Mouse (Mus musculus) lung, postnatal 0 days (tissue): Measurements from ENCODE around the gene Rho.

Source experiments
- CTCF ChIP-seq: IDR thresholded peaks from 2 replicates; pipeline ENCODE4 v1.5.1; 2016; ENCODE audit warnings: antibody characterized with exemption, mild to moderate bottlenecking
- EP300 ChIP-seq: IDR thresholded peaks from 2 replicates; pipeline ENCODE4 v1.6.1; 2016; ENCODE audit warnings: antibody characterized with exemption, mild to moderate bottlenecking, control low read depth

DNA sequence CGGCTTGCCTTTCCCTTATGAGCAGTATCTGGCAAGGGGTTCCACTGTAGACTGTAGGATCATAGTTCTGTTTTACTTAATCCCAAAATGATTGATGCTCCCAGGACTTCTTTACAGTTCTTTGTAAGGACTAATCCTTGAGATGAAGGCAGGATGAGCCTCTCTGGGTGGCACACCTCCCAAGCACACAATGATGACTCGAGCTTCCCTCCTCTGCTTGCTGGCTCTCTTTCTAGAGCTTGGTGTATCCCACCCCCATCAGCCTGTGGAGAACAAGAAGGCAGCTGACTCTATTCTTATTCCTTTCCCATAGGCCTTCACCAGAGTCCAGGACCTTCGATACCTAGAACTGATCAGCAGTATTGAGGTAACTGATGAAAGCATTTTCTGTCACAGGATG lies 29.0 kb upstream of the Rho start:
- TF ChIP-seq CTCF = no peak
- no peak for TF ChIP-seq EP300
